29 mouse cellular contexts compared by ENCODE assay signal in the genomic region with DNA sequence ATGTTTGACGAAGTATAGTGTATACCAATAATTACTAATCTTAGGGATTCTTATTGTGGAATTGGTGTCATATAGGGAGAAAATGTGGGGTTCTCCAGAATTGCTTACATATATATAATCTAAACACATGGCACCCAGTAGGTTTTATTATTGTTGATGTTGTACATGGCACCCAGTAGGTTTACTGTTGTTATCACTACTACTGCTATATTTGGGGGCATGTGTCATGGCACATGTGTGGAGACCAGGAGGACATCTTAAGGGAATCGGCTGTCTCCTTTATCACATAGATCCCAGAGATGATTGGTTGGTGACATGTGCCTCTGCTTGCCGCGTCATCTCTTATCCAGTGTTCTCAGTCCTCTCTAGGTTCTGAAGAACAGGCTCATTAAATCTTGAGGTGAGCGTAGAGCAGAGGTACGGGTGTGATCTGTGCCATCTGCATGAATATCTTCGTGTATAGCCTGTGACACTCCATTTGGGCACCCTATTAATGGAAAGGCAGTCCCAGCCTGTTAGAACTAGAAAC.
DNase-seq lines count a peak whose midpoint lies in the region; ATAC-seq and TF ChIP-seq lines count a peak whose summit lies in the region.
"Had no signal": no experiment of that assay in that cellular context is flagged by ENCODE, and none has a peak within 500 bp of the region (broad histone marks: within the 10 kb centered on the region; RNA-seq: fewer than 3 reads in every experiment).

No protein-coding gene starts in this region.

- H3K4me3 ChIP-seq in cerebellum, adult 2 months (replicated peaks; ENCODE audit: insufficient read depth, low read depth, low read length), result no peak overlapping the region
- H3K4me3 ChIP-seq in megakaryocyte, embryonic 14.5 days (replicated peaks), result peak overlapping the region; percentile 14
- no peak overlapping the region for H3K4me3 ChIP-seq in liver, postnatal 0 days (ENCODE audit: low read depth, low read length)
- H3K4me3 ChIP-seq: embryonic facial prominence, embryonic 10.5 days; embryonic facial prominence, embryonic 15.5 days; forebrain, embryonic 12.5 days; heart, adult 2 months; hindbrain, embryonic 10.5 days; hindbrain, embryonic 15.5 days; midbrain, embryonic 12.5 days; stomach, embryonic 15.5 days had no signal

- no peaks in the 10 kb centered on the region for H3K9me3 ChIP-seq in megakaryocyte, embryonic 14.5 days
- H3K9me3 ChIP-seq in liver, postnatal 0 days (ENCODE audit: low read length), result no peaks in the 10 kb centered on the region
- H3K9me3 ChIP-seq: embryonic facial prominence, embryonic 10.5 days; embryonic facial prominence, embryonic 15.5 days; forebrain, embryonic 12.5 days; hindbrain, embryonic 10.5 days; hindbrain, embryonic 15.5 days; midbrain, embryonic 12.5 days; stomach, embryonic 15.5 days had no signal

- no peaks in the 10 kb centered on the region for H3K27me3 ChIP-seq in cerebellum, adult 2 months (ENCODE audit: control insufficient read depth, insufficient read depth, low read length)
- H3K27me3 ChIP-seq in megakaryocyte, embryonic 14.5 days (replicated peaks), result no peaks in the 10 kb centered on the region
- H3K27me3 ChIP-seq in liver, postnatal 0 days (ENCODE audit: insufficient read depth, low read length), result no peaks in the 10 kb centered on the region
- H3K27me3 ChIP-seq: CH12.LX; embryonic facial prominence, embryonic 15.5 days; forebrain, embryonic 12.5 days; hindbrain, embryonic 15.5 days; midbrain, embryonic 12.5 days; Patski; stomach, embryonic 15.5 days had no signal

- 0 out of 2 replicates have a peak overlapping the region, but pooled peaks have one; percentile 28 for H3K27ac ChIP-seq in cerebellum, adult 2 months (ENCODE audit: insufficient read depth, low read length)
- peak overlapping the region; percentile 88; the same call in 1 of the 2 replicates for H3K27ac ChIP-seq in liver, postnatal 0 days (ENCODE audit: low read depth)
- H3K27ac ChIP-seq: embryonic facial prominence, embryonic 10.5 days; embryonic facial prominence, embryonic 15.5 days; forebrain, embryonic 12.5 days; heart, adult 2 months; hindbrain, embryonic 10.5 days; hindbrain, embryonic 15.5 days; kidney, postnatal 0 days; macrophage; midbrain, embryonic 12.5 days; stomach, embryonic 15.5 days had no signal

- no peak overlapping the region for H3K9ac ChIP-seq in liver, postnatal 0 days (replicated peaks)
- H3K9ac ChIP-seq: embryonic facial prominence, embryonic 15.5 days; forebrain, embryonic 12.5 days; forebrain, postnatal 0 days; hindbrain, embryonic 15.5 days; midbrain, embryonic 12.5 days; stomach, embryonic 15.5 days had no signal

- no peak for TF ChIP-seq CTCF in cerebellum, adult 2 months (IDR thresholded peaks at IDR 0.05; ENCODE audit: borderline replicate concordance, insufficient read depth, low read depth, low read length)
- no peak for TF ChIP-seq CTCF in liver, postnatal 0 days (IDR thresholded peaks at IDR 0.05; ENCODE audit: low read depth)

- ATAC-seq in cerebellum, adult (ENCODE audit: insufficient number of reproducible peaks, low FRiP score, low TSS enrichment), result no peak
- ATAC-seq in megakaryocyte, adult 5-6 weeks (ENCODE audit: poor library complexity, severe bottlenecking), result no peak
- no peak for ATAC-seq in liver, postnatal 0 days
- ATAC-seq: Patski had no signal

- TF ChIP-seq POLR2A in cerebellum, adult 2 months (IDR thresholded peaks at IDR 0.05; ENCODE audit: borderline replicate concordance, insufficient read depth, low read length), result no peak

- TF ChIP-seq EP300 in liver, postnatal 0 days (IDR thresholded peaks at IDR 0.05; ENCODE audit: low read depth), result no peak

- 80% methylated on average over 7 of the region's 7 CpGs for WGBS in cerebellum, adult 2 months
- WGBS in liver, postnatal 0 days (ENCODE audit: insufficient replicate concordance), result 66% methylated on average over 7 of the region's 7 CpGs

- H3K36me3 ChIP-seq in megakaryocyte, embryonic 14.5 days (replicated peaks; ENCODE audit: low read length), result peaks cover 57% of the 10 kb centered on the region
- no peaks in the 10 kb centered on the region; the same call in 1 of the 2 replicates for H3K36me3 ChIP-seq in liver, postnatal 0 days (replicated peaks; ENCODE audit: insufficient read depth, low read length)
- H3K36me3 ChIP-seq: hindbrain, embryonic 15.5 days; stomach, embryonic 15.5 days had no signal

- H3K4me2 ChIP-seq in liver, postnatal 0 days (ENCODE audit: low read depth, low read length), result no peak overlapping the region
- H3K4me2 ChIP-seq: embryonic facial prominence, embryonic 15.5 days; forebrain, embryonic 12.5 days; hindbrain, embryonic 15.5 days; midbrain, embryonic 12.5 days; stomach, embryonic 15.5 days had no signal

- DNase-seq in cerebellum, adult 2 months, result no peak
- no peak for DNase-seq in liver, postnatal 0 days
- DNase-seq in urinary bladder, postnatal 14 days (ENCODE audit: low spot score), result no peak
- DNase-seq in right cerebral cortex, postnatal 14 days, result no peak
- DNase-seq: adrenal gland, postnatal 10 days; cerebellum, adult 11-12 months; cerebellum, postnatal 14 days; forebrain, postnatal 0 days; heart, adult 2 months; heart, postnatal 14 days; kidney, adult 18-20 months; kidney, postnatal 4 days; lung, postnatal 10 days; retina, postnatal 1 day; right cerebral cortex, postnatal 25 days had no signal

- H3K4me1 ChIP-seq in cerebellum, adult 2 months (ENCODE audit: control insufficient read depth, insufficient read depth, low read length), result peaks cover 45% of the 10 kb centered on the region
- peaks cover 98% of the 10 kb centered on the region for H3K4me1 ChIP-seq in megakaryocyte, embryonic 14.5 days
- peaks cover 53% of the 10 kb centered on the region for H3K4me1 ChIP-seq in liver, postnatal 0 days (ENCODE audit: insufficient read depth)
- H3K4me1 ChIP-seq: midbrain, embryonic 12.5 days had no signal
